Mouse (Mus musculus): ENCODE measurements around the gene Elp6.

The Elp6 gene

GRCm38 (mm10) chr9:110304969-110305651 is at the start of gene Elp6:
Gene Elp6, plus strand, starts transcription at chr9:110305173.
- DNase-seq = peak; percentile 96

- DNase-seq = peak; percentile 78
These were observed 49.5 kb upstream of the Elp6 start for GRCm38 (mm10) chr9:110255407-110256019.

DNA sequence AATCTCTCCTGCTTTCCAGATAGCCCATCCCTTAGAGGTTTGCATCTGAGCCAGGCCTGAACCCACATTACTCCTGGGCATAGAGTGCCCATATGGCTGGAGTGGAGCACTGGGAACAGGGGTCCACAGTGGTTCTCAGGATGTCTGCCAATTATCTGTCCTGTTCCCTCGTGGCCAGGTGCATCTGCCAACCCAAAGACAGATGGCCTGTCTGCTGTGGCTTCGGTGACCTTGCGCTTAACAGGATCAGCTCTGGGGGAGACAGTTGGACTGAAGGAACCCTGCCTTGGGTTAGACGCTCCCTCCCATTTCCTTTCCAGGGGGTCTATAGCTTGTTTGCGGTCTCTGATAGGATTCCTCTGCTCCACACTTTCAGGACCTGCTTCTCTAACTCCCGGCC is 46.3 kb upstream of the Elp6 start:
- no peak for DNase-seq

DNA sequence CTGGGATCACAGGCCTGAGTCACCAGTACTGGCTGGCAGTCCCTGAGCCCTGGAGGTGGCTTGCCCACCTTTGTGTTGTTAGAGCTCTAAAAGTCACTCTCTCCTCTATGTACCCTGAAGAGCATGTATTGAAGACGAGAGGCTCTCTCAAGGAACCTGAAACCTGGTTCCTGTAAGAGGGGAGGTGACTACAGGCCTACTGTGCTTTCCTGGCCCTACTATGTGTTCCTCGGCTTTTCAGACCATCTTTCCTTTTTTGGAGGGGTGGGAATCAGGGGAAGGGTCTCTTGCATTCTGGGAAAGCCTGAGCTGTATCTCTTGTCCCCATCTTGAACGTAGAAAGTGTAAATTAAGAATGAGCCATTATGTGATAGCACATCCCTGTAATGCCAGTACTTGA is 45.9 kb upstream of the Elp6 start:
- no peak for DNase-seq

DNA sequence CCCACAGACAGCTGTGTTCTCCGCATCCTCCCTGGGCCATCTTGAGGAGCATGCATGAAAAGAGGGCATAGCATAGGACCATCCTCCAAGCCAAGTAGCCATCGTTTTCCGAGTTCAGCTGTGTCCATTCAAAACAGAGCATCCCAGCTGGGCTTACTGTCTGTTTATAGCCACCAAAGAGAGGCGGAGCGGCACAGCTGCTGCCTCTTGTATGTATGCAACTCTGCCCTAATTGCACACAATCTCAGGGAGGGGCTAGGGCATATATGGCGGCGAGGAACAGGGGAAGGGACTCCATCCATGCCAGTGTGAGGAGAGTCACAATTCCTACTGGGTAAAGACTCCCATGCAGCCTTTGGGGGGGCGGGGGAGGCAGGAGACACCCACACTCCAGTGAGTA is 41.8 kb upstream of the Elp6 start:
- no peak for DNase-seq

DNA sequence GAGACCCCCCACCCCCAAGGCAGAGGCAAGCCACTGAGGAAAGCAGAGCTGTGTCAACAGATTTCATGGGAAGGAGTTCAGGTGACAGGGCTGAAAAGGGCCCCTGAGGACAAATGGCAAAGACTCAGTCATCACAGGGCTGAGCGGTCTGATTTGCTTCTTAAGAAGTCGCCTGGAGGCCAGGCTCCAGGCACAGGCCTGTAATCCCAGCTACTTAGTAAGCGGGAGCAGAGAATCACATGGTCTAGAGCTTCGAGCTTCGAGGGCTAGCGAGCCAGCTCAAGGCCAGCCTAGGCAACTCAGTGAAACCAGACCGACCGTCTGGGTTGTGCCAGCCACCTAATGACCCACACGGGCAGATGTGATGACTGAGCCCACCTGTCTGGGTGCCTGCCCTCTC is 40.0 kb upstream of the Elp6 start:
- no peak for DNase-seq

DNA sequence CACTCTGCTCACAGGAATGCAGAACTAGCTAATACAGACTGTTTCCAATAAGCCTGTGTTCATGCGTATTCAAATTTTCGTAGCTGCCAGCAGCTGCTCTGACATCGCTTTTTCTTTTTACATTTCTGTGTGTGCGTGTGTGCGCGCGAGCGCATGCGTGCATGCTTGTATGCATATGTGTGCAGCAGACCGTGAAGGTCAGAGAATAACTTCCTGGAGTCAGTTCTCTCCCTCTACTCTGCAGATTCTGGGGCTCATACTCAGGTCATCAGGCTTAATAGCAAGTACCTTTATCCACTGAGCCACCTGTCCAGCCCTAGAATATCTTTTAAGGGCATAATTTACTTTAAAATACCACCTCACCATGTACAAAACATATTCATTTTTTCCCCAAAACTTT is 36.6 kb upstream of the Elp6 start:
- no peak for DNase-seq

DNA sequence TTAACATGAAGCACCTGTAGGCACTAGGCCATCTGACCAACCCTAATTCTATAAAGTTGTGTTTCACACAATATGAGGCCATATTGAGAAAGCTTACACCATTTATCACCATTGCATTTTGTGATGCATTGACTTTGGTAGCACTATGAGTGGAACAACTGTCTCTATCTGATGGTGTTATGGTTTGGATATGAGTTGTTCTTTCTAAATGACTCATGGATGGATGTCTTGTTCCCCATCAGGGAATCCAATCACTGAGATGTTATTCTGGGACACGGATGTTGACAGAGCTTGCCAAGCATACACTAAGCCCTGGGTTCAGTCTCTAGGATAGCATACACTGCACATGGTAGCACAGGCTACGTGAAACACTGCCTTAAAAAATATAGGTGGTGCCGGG is 32.6 kb upstream of the Elp6 start:
- DNase-seq = no peak

DNA sequence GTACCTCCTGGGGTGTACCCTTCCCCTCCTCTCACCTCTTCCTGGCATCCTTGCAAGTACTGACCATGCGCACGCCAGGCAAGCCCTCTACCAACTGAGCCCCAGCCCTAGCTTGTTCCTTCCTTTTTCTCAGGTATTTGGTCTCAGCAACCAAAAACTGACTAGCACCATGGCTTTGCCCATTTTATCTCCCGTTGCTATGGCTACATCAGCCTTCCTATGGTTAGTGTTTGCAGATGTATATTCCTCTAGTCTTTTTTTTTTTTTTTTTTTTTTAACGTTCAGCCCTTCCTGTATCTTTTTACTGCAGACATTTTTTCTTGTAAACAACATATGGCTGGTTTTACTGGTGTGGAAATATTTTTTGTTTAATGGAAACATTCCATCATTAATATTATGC is 31.5 kb upstream of the Elp6 start:
- DNase-seq = no peak

- DNase-seq = no peak
These were observed 29.1 kb upstream of the Elp6 start for GRCm38 (mm10) chr9:110275882-110276281.

DNA sequence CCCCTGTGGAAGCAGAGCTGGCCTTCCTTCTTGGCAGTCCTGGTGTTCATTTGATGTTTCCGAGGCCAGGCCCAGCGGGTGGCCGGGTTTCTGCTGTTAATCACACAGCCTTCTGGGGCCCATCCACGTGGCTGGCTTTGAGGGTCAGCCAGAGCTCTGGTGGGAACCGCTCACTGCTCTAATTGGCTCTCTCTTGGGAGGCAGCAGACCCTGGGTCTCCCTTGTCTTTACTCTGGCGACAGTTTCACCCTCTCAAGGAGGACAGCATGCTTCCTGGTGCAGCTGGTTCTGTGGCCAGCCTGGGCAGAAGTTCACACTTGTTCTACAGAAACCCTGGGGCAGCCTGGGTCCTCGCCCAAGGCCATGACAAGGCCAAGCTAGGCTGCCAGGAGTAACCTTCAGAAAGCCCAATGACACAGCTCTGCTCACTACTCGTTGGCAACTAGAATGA is 27.5 kb upstream of the Elp6 start:
- no peak for DNase-seq

- no peak for DNase-seq
These were observed 20.8 kb upstream of the Elp6 start for GRCm38 (mm10) chr9:110284075-110284697.

DNA sequence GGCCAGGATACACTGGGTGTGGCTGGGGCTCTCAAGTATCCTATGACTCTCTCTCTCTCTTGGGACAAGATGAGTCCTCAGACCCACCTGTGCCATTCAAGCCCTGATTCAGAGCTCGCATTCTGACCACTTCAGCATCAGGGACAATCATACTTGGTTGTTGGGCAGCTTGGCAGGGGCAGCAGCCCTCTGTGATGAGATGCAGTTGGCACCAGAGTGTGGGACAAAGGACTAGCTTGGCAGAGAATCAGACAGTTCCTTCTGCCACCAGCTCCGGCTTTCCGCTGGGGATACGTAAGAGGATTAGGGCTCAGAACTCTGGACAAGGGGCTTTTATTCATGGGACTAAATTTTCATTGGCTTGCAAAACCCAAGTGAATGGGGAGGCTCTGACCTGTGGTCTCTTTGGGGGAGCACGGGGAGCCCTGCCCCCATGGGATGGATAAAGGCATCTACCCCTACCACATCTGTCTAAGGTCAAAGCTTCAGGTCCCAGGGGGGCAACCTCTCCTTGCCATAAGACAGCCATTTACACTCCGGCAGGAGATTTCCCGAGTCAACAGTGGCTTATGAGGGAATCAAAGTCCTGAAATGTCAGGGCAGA is 17.6 kb upstream of the Elp6 start:
- DNase-seq = no peak

- DNase-seq = no peak
These were observed 11.7 kb upstream of the Elp6 start for GRCm38 (mm10) chr9:110293254-110293718.

DNA sequence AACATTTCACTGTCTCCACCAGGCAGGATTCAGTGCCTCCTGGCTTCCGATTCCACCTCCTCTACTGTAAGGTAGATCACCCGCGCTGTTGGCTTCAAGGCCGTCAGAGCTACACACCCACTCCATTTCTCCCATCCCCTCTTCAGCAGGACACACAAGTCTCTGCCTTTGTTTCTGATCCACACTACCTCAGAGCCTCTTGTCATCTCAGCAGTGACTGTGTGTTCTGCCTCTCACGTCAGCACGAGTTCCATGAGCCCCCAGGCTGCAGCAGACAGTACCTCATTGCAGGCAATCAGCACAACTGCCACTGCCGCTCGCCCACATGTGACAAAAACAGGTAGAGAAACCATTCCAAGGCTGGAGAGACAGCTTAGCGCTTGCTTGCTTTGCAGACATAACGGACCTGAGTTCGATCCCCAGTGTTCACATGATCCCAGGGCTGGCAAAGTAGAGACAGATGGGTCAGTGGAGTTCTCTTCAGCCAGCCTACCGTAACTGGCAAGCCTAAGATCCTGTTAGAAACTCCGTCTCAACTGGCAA is 11.0 kb upstream of the Elp6 start:
- DNase-seq = no peak

GRCm38 (mm10) chr9:110294786-110295185 is 10.2 kb upstream of the Elp6 start:
- no peak for DNase-seq

DNA sequence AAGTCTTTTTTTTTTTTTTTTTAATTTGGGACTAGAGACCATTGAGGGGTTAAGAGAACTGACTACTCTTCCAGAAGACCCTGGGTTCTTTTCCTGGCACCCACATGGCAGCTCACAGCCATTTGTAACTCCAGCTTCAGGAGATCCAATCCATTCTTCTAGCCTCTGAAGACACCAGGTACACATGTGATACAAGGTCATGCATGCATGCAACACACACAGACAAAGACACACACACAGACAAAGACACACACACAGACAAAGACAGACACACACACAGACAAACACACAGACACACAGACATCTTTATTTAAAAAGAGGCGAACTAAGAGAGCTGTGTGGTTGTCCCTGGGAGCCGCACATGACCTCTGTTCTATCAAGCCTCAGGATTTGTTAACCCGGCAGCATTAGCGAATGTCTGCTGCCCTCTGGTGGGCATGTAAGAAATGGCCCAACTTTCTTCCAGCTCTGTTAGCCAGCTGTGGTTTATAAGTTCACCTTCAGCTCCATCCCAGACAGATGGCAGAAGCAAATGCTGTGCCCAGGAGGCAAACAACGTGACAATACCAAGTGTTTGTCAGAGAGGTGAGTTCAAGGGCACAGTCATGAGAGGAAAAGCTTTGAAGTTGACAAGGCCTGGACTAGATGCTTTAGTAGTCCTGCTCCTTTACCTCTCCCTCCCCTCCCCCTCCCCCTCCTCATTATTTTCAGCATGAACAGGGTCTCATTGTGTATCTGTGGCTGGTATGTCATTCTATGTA is 7.9 kb upstream of the Elp6 start:
- peak; percentile 89 for DNase-seq

DNA sequence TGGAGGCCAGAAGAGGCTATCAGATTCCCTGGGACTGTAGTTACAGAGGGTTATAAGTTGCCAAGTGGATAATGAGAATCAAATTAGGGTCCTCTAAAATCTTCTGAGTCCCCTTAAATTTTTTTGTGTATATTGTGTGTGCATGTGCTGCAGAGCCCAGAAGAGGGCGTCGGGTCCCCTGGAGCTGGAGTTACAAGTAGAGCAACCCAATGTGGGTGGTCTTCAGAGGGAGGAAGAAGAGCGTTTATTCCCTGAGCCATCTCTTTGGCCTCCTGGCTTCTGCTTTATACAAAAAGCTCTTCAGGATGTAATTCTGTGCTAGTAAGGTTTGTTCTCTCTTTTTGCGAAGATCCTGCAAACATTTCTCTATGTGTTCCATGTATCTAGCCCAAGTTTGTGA is 457 bp upstream of the Elp6 start:
- peak; percentile 78 for DNase-seq

DNA sequence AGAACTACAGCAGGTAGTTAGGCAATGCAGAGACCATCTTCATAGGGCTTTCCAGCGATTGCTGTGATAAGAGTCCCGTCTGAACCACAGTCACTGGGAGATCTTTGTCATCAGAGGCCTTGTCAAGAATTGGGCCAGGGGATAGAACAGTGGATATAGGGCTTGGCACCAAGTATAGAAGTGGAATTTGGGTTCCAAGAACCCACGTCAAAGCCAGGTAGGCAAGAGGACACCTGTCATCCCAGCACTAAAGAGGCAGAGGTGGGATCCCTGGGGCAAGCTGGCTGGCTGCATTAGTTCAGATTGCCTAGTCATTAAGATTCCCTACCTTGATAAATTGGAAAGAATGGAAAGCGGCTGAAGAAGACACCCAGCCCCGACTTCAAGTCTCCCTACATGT is 1.4 kb downstream of the Elp6 start:
- DNase-seq = no peak

- DNase-seq = no peak
These were observed 9.7 kb downstream of the Elp6 start for GRCm38 (mm10) chr9:110314706-110315105.

- DNase-seq = no peak
These were observed 10.4 kb downstream of the Elp6 start for GRCm38 (mm10) chr9:110315410-110315809.

- no peak for DNase-seq
These were observed 10.9 kb downstream of the Elp6 start for GRCm38 (mm10) chr9:110315904-110316303.

- DNase-seq = no peak
These were observed 11.5 kb downstream of the Elp6 start for GRCm38 (mm10) chr9:110316503-110316902.

All from embryo, embryonic 11 days (tissue).